Mouse (Mus musculus): ENCODE measurements at regions not wholly inside any gene's neighbourhood (a gene's known extent, or its start where the extent isn't known, plus 50 kb on each side); places are given as distances from the start of the nearest gene placed in this dataset.
"Not testable (repeated sequence)": the region's sequence is repeated elsewhere in the genome, so short reads cannot be mapped to it uniquely, and the experiment has no call there.

DNA sequence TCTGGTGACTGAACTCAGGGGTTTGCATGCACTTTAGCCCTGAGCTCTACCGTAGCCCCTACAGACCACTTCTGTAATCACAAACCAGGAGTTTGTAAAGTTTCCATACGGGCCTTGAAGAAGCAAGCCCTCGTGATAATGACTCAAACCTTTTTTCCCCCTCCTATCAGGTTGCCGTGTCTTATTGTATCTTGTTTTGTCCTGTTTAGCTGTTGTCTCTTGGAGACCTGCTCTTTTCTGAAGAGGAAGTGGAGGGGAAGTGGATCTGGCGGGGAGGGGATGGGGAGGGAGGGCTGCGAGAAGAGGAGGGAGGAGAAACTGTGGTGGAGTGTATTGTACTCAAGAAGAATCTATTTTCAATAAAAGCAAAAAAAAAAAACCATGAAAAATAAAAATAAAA lies 87.0 kb downstream of the Fam43a start:
- DNase-seq (ENCODE audit: low read depth, low spot score) = no peak

- no peak for DNase-seq (ENCODE audit: low read depth, low spot score)
Measured at GRCm38 (mm10) chr16:30687225-30687624, 87.7 kb downstream of the Fam43a start.

- DNase-seq (ENCODE audit: low read depth, low spot score) = no peak
Measured at GRCm38 (mm10) chr16:30687682-30688081, 88.2 kb downstream of the Fam43a start.

- DNase-seq (ENCODE audit: low read depth, low spot score) = no peak
Measured at GRCm38 (mm10) chr16:30690531-30690930, 91.0 kb downstream of the Fam43a start.

GRCm38 (mm10) chr16:30691964-30692363 lies 92.4 kb downstream of the Fam43a start:
- no peak for DNase-seq (ENCODE audit: low read depth, low spot score)

DNA sequence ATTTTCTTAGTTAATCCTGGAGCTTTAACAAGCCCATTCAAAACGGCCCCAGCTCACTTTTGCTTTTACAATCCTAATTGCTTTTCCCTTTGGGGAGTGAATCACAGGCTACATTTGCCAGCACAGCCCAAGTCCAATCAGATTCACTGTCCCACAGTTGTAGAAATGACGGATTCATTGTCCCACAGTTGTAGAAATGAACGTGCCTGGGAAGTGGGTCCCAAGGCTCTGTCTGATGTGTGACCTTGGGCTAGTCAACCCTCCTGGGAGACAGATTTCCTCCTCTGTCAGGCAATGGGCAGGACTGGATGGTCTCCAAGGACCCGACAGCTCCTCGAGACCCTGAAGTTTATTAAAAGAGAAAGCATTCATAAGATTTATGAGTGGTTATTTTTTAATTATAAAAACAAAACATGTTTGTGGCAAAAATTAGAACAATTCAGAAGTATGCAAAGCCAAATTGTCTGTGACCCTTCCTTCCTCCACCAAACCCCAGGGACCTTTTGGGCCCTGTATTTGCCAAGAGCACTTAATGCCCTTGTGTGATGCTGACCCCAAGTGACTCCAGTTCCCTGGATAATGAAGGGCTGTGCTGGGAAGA lies 93.1 kb downstream of the Fam43a start:
- DNase-seq (ENCODE audit: low read depth, low spot score) = peak; percentile 45

DNA sequence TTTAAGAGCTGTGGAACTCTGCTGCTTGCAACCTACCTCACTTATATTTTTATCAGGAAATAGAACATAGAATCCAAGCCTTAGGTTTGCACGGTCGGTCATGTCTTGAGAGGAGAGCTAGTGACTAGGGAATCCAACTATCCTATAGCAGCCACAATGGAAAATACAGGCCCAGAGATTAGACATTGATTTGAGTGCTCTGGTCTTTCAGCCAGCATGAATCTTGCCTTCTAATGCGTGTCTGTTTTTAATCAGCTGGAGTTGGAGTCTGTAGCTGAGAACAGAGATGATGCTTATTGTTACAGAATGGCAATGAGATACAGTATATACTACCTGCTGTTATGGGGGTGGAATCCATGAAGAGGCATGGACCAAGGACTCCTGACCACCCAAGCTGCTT lies 93.7 kb downstream of the Fam43a start:
- DNase-seq (ENCODE audit: low read depth, low spot score) = no peak

- no peak for DNase-seq (ENCODE audit: low read depth, low spot score)
Measured at GRCm38 (mm10) chr16:30693839-30694527, 94.5 kb downstream of the Fam43a start.

DNA sequence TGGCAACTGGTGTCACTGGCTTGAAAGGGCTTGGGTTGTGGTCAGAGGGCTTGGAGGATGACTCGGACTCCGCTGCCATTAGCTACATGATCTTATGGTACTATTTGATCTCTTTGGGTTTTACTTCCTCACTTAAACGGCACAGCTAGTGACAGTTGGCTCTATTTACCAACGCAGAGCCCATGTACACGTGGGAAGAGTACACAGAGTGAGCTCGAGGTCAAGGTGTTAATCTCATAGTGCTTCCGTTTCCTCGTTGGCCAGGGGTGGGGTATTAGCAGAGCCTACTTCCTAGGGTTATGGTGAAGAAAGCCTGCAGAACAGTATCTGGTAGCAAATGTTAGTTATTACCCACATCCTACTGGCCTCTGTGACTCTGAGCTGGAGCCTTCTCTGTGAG lies 96.2 kb downstream of the Fam43a start:
- no peak for DNase-seq (ENCODE audit: low read depth, low spot score)

- DNase-seq (ENCODE audit: low read depth, low spot score) = no peak
Measured at GRCm38 (mm10) chr16:30697209-30697608, 97.7 kb downstream of the Fam43a start.

DNA sequence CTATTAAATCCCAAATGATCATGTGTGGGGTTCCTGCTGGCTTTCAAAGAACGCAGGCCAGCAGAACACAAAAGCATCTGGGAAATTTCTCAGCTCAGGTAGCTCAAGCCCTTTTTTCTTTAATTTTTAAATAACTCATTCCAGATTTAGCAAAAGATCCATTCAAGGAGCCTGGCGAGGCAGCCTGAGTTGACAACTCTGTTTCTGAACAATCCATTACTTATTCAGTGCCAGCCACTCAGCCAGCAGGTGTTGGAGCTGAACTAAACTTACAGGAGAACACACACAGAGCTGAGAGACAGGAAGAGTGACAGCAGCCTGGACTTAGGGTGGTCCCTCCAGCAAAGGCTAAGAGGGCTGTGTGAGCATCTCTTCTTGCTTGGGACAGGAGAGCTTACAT lies 98.3 kb downstream of the Fam43a start:
- no peak for DNase-seq (ENCODE audit: low read depth, low spot score)

DNA sequence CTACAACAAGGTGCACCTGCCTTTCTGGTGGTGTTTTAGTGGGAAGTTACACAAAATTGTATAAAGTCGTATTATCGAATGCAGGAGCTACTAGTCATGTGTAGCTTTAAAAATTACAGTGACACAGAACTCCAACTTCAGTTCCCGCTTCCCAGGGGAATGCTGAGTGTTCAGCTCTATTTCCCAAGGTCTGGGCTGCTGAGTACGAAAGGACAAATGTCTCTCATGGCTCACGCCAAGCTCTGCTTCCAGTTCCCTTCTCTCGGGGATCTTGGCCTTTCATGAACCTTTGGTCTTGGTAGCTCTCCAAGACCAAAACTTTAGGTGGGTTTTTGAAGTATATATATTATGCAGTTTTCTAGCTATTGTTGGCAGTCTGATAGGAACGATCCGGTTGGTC lies 104.3 kb downstream of the Fam43a start:
- DNase-seq (ENCODE audit: low read depth, low spot score) = peak; percentile 19

DNA sequence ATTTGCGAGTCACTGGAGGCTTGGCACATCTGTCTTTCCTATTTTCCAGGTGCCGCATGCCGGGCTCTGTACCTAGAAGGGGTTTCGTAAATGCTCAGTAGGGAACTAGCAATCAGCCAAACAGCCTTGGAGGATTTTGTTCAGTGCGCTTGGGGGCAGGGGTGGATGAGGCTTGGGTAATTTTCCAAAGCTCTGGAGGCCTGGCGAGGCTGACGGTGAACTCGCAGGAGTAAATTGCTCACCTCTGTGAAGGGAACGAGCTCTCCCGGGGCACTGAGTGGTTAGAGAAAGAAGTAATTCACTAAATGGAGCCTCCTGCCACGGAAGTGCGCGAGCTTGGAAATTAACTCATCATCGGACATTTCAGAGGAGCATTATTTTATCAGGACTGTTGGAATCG lies 110.0 kb downstream of the Fam43a start:
- DNase-seq (ENCODE audit: low read depth, low spot score) = no peak

DNA sequence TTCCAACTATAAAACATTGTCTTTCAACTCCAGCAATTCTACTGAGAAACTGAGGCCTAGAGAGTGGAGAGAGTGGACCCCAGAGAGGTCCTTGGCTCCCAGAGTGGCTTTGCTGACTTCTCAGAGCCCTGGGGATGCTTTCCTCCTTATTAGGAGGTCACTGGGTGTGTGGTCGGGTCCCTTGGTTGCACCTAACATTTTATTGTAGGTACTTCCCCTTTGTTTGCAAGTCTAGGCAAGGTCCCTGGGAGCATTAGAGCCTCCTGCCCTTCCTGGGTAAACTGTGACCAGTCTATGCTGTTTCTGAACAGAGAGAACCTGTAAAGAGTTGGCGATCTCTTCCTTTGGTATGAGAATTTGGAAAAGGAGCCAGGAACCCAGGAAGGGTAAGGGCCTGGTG lies 110.5 kb downstream of the Fam43a start:
- DNase-seq (ENCODE audit: low read depth, low spot score) = no peak

GRCm38 (mm10) chr16:30712570-30712969 lies 113.0 kb downstream of the Fam43a start:
- no peak for DNase-seq (ENCODE audit: low read depth, low spot score)

GRCm38 (mm10) chr16:30717577-30717976 lies 118.1 kb downstream of the Fam43a start:
- not testable (repeated sequence) for DNase-seq (ENCODE audit: low read depth, low spot score)

DNA sequence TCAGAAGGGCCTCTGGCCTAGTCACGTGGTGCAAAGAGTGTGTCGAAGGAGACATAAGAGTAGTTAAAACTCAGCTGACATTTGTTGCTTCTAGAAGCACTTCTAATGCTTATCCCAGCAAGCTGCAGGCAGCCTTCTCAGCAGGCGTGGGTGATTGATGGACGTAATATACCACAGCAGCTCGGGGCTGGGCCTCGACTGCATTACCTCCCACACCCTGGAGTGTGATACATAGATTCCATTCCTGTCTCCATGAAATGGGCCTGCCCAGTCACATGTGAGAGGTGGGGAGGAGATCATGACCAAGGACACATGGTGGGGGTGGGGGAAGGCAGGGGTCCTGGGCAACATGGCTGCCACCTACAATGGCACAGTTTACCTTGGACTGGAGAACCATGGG lies 121.3 kb downstream of the Fam43a start:
- no peak for DNase-seq (ENCODE audit: low read depth, low spot score)

GRCm38 (mm10) chr16:30721223-30721622 lies 121.7 kb downstream of the Fam43a start:
- DNase-seq (ENCODE audit: low read depth, low spot score) = no peak

DNA sequence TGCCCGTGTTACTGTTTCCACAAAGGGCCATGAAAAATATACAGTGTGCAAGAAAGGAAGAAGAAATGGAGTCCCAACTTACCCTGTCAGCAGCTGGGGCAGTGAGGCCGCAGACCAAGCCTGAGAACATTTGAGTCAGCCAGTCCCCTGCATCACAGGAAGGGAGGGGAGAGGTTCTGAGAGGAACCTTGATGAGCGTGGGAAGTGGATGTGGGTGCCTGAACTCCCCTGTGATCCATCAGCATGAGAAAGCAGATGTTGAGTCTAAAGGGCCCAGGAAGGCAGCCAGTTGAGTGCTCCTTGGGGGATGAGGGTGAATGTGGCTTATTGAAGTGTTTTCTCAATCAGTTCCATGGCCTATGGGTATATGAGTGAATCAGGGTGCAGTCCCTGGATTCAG lies 122.8 kb downstream of the Fam43a start:
- DNase-seq (ENCODE audit: low read depth, low spot score) = peak; percentile 42

- DNase-seq (ENCODE audit: low read depth, low spot score) = no peak
Measured at GRCm38 (mm10) chr16:30724591-30724990, 125.1 kb downstream of the Fam43a start.

GRCm38 (mm10) chr16:30732770-30733415 lies 133.4 kb downstream of the Fam43a start:
- DNase-seq (ENCODE audit: low read depth, low spot score) = no peak

GRCm38 (mm10) chr16:30733478-30733877 lies 134.0 kb downstream of the Fam43a start:
- no peak for DNase-seq (ENCODE audit: low read depth, low spot score)

DNA sequence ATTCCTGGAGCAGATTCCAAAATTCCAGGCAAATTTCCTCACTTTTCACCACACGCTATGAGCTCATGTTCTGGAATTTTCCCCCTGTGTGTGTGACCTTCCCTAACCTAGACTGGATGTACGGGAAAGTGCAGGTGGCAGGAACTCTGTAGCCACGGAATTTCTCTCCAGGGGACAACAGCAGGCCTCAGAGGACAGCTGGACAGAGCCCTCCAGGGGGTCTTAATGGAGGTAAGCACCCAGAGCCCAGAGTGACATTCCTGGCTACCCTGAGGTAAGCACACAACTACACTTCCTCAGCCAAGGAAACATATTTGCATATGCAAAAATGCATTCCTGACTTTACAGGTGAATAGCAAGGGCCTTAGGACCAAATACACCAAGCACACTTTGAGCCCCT lies 135.8 kb downstream of the Fam43a start:
- DNase-seq (ENCODE audit: low read depth, low spot score) = no peak

Data from skeletal muscle tissue, adult 2 months (tissue).